Mouse (Mus musculus) kidney, embryonic 14.5 days (tissue): ENCODE results near the gene Ak4. TPM values are rescaled to one million over a fixed set of nuclear protein-coding genes. Genes with fewer than 3 reads are reported as not detected.
A peak's percentile ranks its signal among the peaks of the same experiment; 100 is the strongest.

Source experiments
- ATAC-seq: fragments of 200-750 bp; cut with Nextera tagmentation; 2 replicates; pipeline ENCODE4 v1.8.0; 2017; ENCODE audit warnings: moderate number of reproducible peaks, mild to moderate bottlenecking, moderate TSS enrichment, moderate library complexity; ENCODE audit not compliant: low FRiP score, low TSS enrichment
- H3K27ac ChIP-seq: fragments of 300-500 bp; sonication (generic); 2 replicates; pipeline ENCODE4 v1.5.1; 2014; ENCODE audit warnings: low read depth, mild to moderate bottlenecking, low read length, moderate library complexity, mixed read lengths
- H3K27me3 ChIP-seq: fragments of 300-500 bp; sonication (generic); 2 replicates; pipeline ENCODE4 v1.6.1; 2014; ENCODE audit warnings: mild to moderate bottlenecking, low read length; ENCODE audit not compliant: control insufficient read depth, insufficient read depth
- H3K36me3 ChIP-seq: fragments of 300-500 bp; sonication (generic); 2 replicates; pipeline ENCODE4 v1.6.1; 2014; ENCODE audit warnings: low read length, mixed read lengths; ENCODE audit not compliant: control insufficient read depth, insufficient read depth
- H3K4me1 ChIP-seq: fragments of 300-500 bp; sonication (generic); 2 replicates; pipeline ENCODE4 v1.6.1; 2014; ENCODE audit warnings: low read length, mixed read lengths; ENCODE audit not compliant: control insufficient read depth, insufficient read depth
- H3K4me2 ChIP-seq: fragments of 300-500 bp; sonication (generic); replicated peaks from 2 replicates; pipeline ENCODE4 v1.6.1; 2014; ENCODE audit warnings: low read depth, mild to moderate bottlenecking, low read length
- H3K4me3 ChIP-seq: fragments of 300-500 bp; sonication (generic); 2 replicates; pipeline ENCODE4 v1.5.1; 2014; ENCODE audit warnings: mild to moderate bottlenecking, low read length
- H3K9ac ChIP-seq: fragments of 300-500 bp; sonication (generic); 2 replicates; pipeline ENCODE4 v1.6.1; 2014; ENCODE audit warnings: low read depth, mild to moderate bottlenecking, low read length, moderate library complexity
- H3K9me3 ChIP-seq: fragments of 300-500 bp; sonication (generic); 2 replicates; pipeline ENCODE4 v1.6.1; 2016; ENCODE audit warnings: low read length; ENCODE audit not compliant: control insufficient read depth
- WGBS: fragments of 180-500 bp; shearing (Covaris S2); extraction: QIAGEN DNeasy Blood & Tissue Kit; methylation state at CpG from one replicate; pipeline ENCODE4 v1.1.7; 2014; 5-methylcytosine and 5-hydroxymethylcytosine counted together
- polyA plus RNA-seq: library from polyadenylated mRNA; unstranded; fragments of >200 nt; fragmentation: Nextera tagmentation; extraction: Ambion mirVana; gene quantifications from 2 replicates; pipeline ENCODE4 v1.2.1, GENCODE M21; 2014

Gene Ak4
- polyA plus RNA-seq, 1 experiment from 2014 or later, result 5.1 TPM

GRCm38 (mm10) chr4:101427886-101428680 is 9.0 kb downstream of the Ak4 start:
- Histone ChIP-seq H3K36me3 (no peaks in the 10 kb centered on the region), H3K27me3 (no peaks in the 10 kb centered on the region), H3K4me2 (no peak overlapping the region), H3K9me3 (no peaks in the 10 kb centered on the region), H3K4me1 (no peaks in the 10 kb centered on the region), H3K27ac (no peak overlapping the region), H3K4me3 (no peak overlapping the region), H3K9ac (no peak overlapping the region)
- no peak for ATAC-seq
- WGBS, result 56% methylated on average over 11 of the region's 11 CpGs

- H3K9ac ChIP-seq, result no peak overlapping the region
- WGBS, result 60% methylated on average over 2 of the region's 2 CpGs
- no peaks in the 10 kb centered on the region for H3K27me3 ChIP-seq
- no peaks in the 10 kb centered on the region for H3K36me3 ChIP-seq
- no peaks in the 10 kb centered on the region for H3K9me3 ChIP-seq
- no peak overlapping the region for H3K4me2 ChIP-seq
- no peak overlapping the region for H3K4me3 ChIP-seq
- ATAC-seq, result no peak
- H3K4me1 ChIP-seq, result no peaks in the 10 kb centered on the region
- no peak overlapping the region for H3K27ac ChIP-seq
Observed at GRCm38 (mm10) chr4:101429073-101429472, 10.0 kb downstream of the Ak4 start.

- no peaks in the 10 kb centered on the region for H3K36me3 ChIP-seq
- ATAC-seq, result no peak
- no peaks in the 10 kb centered on the region for H3K9me3 ChIP-seq
- no peak overlapping the region for H3K27ac ChIP-seq
- no peaks in the 10 kb centered on the region for H3K27me3 ChIP-seq
- no peak overlapping the region for H3K4me2 ChIP-seq
- H3K4me3 ChIP-seq, result no peak overlapping the region
- H3K9ac ChIP-seq, result no peak overlapping the region
- 90% methylated on average over 6 of the region's 6 CpGs for WGBS
- no peaks in the 10 kb centered on the region for H3K4me1 ChIP-seq
Observed at GRCm38 (mm10) chr4:101430000-101430399, 10.9 kb downstream of the Ak4 start.

- ATAC-seq, result no peak
- Histone ChIP-seq H3K4me3 (no peak overlapping the region), H3K4me1 (no peaks in the 10 kb centered on the region), H3K9ac (no peak overlapping the region), H3K27me3 (no peaks in the 10 kb centered on the region), H3K4me2 (no peak overlapping the region), H3K27ac (no peak overlapping the region), H3K9me3 (no peaks in the 10 kb centered on the region), H3K36me3 (no peaks in the 10 kb centered on the region)
- WGBS, result 85% methylated on average over 8 of the region's 8 CpGs
Observed at GRCm38 (mm10) chr4:101436761-101437512, 17.9 kb downstream of the Ak4 start.

GRCm38 (mm10) chr4:101438271-101438670 is 19.2 kb downstream of the Ak4 start:
- Histone ChIP-seq H3K4me2 (no peak overlapping the region), H3K27ac (no peak overlapping the region), H3K9ac (no peak overlapping the region), H3K4me3 (no peak overlapping the region), H3K9me3 (no peaks in the 10 kb centered on the region), H3K27me3 (no peaks in the 10 kb centered on the region), H3K4me1 (no peaks in the 10 kb centered on the region), H3K36me3 (no peaks in the 10 kb centered on the region)
- WGBS, result 59% methylated on average over 8 of the region's 8 CpGs
- no peak for ATAC-seq

GRCm38 (mm10) chr4:101439738-101440389 is 20.8 kb downstream of the Ak4 start:
- 55% methylated on average over 13 of the region's 13 CpGs for WGBS
- Histone ChIP-seq H3K4me1 (no peaks in the 10 kb centered on the region), H3K36me3 (no peaks in the 10 kb centered on the region), H3K27ac (no peak overlapping the region), H3K4me3 (no peak overlapping the region), H3K4me2 (no peak overlapping the region), H3K27me3 (no peaks in the 10 kb centered on the region), H3K9ac (no peak overlapping the region), H3K9me3 (no peaks in the 10 kb centered on the region)
- peak; percentile 75; the same call in 1 of the 2 replicates for ATAC-seq

GRCm38 (mm10) chr4:101442791-101443190 is 23.7 kb downstream of the Ak4 start:
- no peak overlapping the region for H3K4me2 ChIP-seq
- no peaks in the 10 kb centered on the region for H3K27me3 ChIP-seq
- no peak for ATAC-seq
- no peak overlapping the region for H3K4me3 ChIP-seq
- no peak overlapping the region for H3K9ac ChIP-seq
- H3K9me3 ChIP-seq, result no peaks in the 10 kb centered on the region
- H3K36me3 ChIP-seq, result no peaks in the 10 kb centered on the region
- 82% methylated on average over 2 of the region's 2 CpGs for WGBS
- H3K27ac ChIP-seq, result no peak overlapping the region
- no peaks in the 10 kb centered on the region for H3K4me1 ChIP-seq

- H3K9me3 ChIP-seq, result no peaks in the 10 kb centered on the region
- no peak overlapping the region for H3K27ac ChIP-seq
- H3K4me3 ChIP-seq, result no peak overlapping the region
- no peak for ATAC-seq
- H3K4me2 ChIP-seq, result no peak overlapping the region
- no peaks in the 10 kb centered on the region for H3K36me3 ChIP-seq
- H3K9ac ChIP-seq, result no peak overlapping the region
- 89% methylated on average over 7 of the region's 7 CpGs for WGBS
- H3K4me1 ChIP-seq, result no peaks in the 10 kb centered on the region
- no peaks in the 10 kb centered on the region for H3K27me3 ChIP-seq
Observed at GRCm38 (mm10) chr4:101443419-101443991, 24.4 kb downstream of the Ak4 start.
